7 mouse cellular contexts compared by ENCODE assay signal in the genomic region with DNA sequence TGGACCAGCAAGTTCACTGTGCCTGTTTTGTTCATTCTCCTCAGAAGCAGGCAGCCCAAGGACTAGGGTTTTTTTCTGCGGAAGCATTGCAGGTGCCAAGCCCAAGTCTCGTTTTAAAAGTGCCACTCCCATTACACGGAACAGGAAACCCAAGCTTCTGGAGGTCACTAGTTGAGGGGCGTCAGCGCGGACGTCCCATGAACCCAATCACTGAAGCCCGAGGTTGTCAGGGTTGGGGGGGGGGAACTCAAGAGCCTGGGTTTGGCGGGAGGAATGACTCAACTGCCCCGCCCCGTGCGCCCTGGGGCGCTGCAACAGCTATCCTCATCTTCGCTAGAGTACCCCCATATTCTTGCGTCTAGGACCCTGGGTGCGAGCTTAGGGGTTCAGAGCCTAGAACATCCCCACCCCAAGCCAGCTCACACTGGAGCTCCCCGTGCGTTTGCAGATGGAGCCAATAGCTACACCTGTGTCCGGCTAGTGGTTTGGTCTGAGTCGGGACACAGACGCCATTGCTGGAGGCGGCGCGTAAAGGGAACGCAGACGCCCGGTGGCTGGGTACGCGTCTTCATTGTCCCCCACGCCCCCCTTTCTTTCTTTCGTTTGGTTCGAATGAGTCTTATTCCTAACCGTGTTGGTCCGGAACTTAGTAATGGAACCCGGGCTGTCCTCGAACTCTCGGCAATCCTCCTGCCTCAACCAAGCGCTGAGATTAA. TPM values are rescaled to one million over a fixed set of nuclear protein-coding genes. Genes with fewer than 3 reads are reported as not detected.
DNase-seq lines count a peak whose midpoint lies in the region; ATAC-seq and TF ChIP-seq lines count a peak whose summit lies in the region.

No protein-coding gene starts in this region.

- under 1% methylated on average over 38 of the region's 38 CpGs for WGBS in hindbrain, embryonic 15.5 days
- under 1% methylated on average over 38 of the region's 38 CpGs for WGBS in limb, embryonic 12.5 days
- WGBS in midbrain, embryonic 12.5 days = under 1% methylated on average over 38 of the region's 38 CpGs
- WGBS in spleen, adult 2 months = under 1% methylated on average over 38 of the region's 38 CpGs

- H3K9me3 ChIP-seq in hindbrain, embryonic 15.5 days = no peaks in the 10 kb centered on the region
- H3K9me3 ChIP-seq in limb, embryonic 12.5 days = no peaks in the 10 kb centered on the region
- no peaks in the 10 kb centered on the region for H3K9me3 ChIP-seq in midbrain, embryonic 12.5 days

- peak overlapping the region; percentile 61 for H3K4me3 ChIP-seq in hindbrain, embryonic 15.5 days
- H3K4me3 ChIP-seq in limb, embryonic 12.5 days (replicated peaks) = peak overlapping the region; percentile 60
- peak overlapping the region; percentile 48 for H3K4me3 ChIP-seq in midbrain, embryonic 12.5 days
- H3K4me3 ChIP-seq in spleen, adult 2 months (ENCODE audit: extremely low read depth, insufficient read depth, insufficient read length) = peak overlapping the region; percentile 93

- H3K4me1 ChIP-seq in hindbrain, embryonic 15.5 days (replicated peaks) = peaks cover 15% of the 10 kb centered on the region
- 0 out of 2 replicates have a peak, but pooled peaks cover 11% of the 10 kb centered on the region for H3K4me1 ChIP-seq in limb, embryonic 12.5 days (replicated peaks)
- peaks cover 16% of the 10 kb centered on the region for H3K4me1 ChIP-seq in midbrain, embryonic 12.5 days
- peaks cover 3% of the 10 kb centered on the region; the same call in 1 of the 2 replicates for H3K4me1 ChIP-seq in spleen, adult 2 months (ENCODE audit: control insufficient read depth, insufficient read depth, insufficient read length)

- DNase-seq in ZHBTc4 (ENCODE audit: low read depth, low spot score) = peak; percentile 92
- DNase-seq in cerebellum, adult 9-10 months = peak; percentile 63
- DNase-seq in gastrocnemius, adult 18-20 months (ENCODE audit: low spot score) = peak; percentile 40
- DNase-seq in spleen, adult 2 months (ENCODE audit: low read depth in 1 of 2, low spot score in 2 of 2) = peak; percentile 78 to 89

- TF ChIP-seq POLR2A in spleen, adult 2 months (IDR thresholded peaks at IDR 0.05; ENCODE audit: low read depth, low read length) = peak; percentile 55

- H3K27me3 ChIP-seq in hindbrain, embryonic 15.5 days = no peaks in the 10 kb centered on the region
- no peaks in the 10 kb centered on the region for H3K27me3 ChIP-seq in limb, embryonic 12.5 days
- peaks cover 39% of the 10 kb centered on the region for H3K27me3 ChIP-seq in midbrain, embryonic 12.5 days
- H3K27me3 ChIP-seq in spleen, adult 2 months (ENCODE audit: control insufficient read depth, insufficient read depth, low read length) = no peaks in the 10 kb centered on the region

- peak overlapping the region; percentile 97 for H3K4me2 ChIP-seq in hindbrain, embryonic 15.5 days
- H3K4me2 ChIP-seq in limb, embryonic 12.5 days = peak overlapping the region; percentile 88
- peak overlapping the region; percentile 74 for H3K4me2 ChIP-seq in midbrain, embryonic 12.5 days (replicated peaks)

- peak; percentile 56 for ATAC-seq in hindbrain, embryonic 15.5 days (ENCODE audit: low FRiP score, low read depth)
- ATAC-seq in limb, embryonic 12.5 days (ENCODE audit: insufficient number of reproducible peaks, insufficient read depth, low FRiP score, low TSS enrichment, low read depth) = no peak
- peak; percentile 38; the same call in 1 of the 2 replicates for ATAC-seq in midbrain, embryonic 12.5 days (ENCODE audit: low FRiP score, low read depth)

- peak overlapping the region; percentile 72 for H3K9ac ChIP-seq in hindbrain, embryonic 15.5 days
- H3K9ac ChIP-seq in limb, embryonic 12.5 days (replicated peaks) = peak overlapping the region; percentile 63
- peak overlapping the region; percentile 55; the same call in 1 of the 2 replicates for H3K9ac ChIP-seq in midbrain, embryonic 12.5 days (replicated peaks)

- TF ChIP-seq CTCF in spleen, adult 2 months (IDR thresholded peaks at IDR 0.05; ENCODE audit: extremely low read depth, insufficient read depth, insufficient read length, insufficient replicate concordance) = no peak

- peak overlapping the region; percentile 92 for H3K27ac ChIP-seq in hindbrain, embryonic 15.5 days (replicated peaks)
- H3K27ac ChIP-seq in limb, embryonic 12.5 days = peak overlapping the region; percentile 86; the same call in 1 of the 2 replicates
- peak overlapping the region; percentile 71 for H3K27ac ChIP-seq in midbrain, embryonic 12.5 days (replicated peaks)
- H3K27ac ChIP-seq in spleen, adult 2 months (ENCODE audit: insufficient read depth, low read length) = peak overlapping the region; percentile 100

- H3K36me3 ChIP-seq in hindbrain, embryonic 15.5 days = no peaks in the 10 kb centered on the region
- no peaks in the 10 kb centered on the region for H3K36me3 ChIP-seq in limb, embryonic 12.5 days
- no peaks in the 10 kb centered on the region for H3K36me3 ChIP-seq in midbrain, embryonic 12.5 days
- H3K36me3 ChIP-seq in spleen, adult 2 months (ENCODE audit: control insufficient read depth, insufficient read depth, low read length) = no peaks in the 10 kb centered on the region

RNA-seq across cellular contexts. Expression of a gene that starts 56.1 kb away (rescaled TPM):
- 10 to 100 TPM; 84.9 to 99.4 TPM for total RNA-seq in gastrocnemius, adult 18-20 months (2021)
- 378 and 408 TPM in 2 replicates for polyA plus RNA-seq in hindbrain, embryonic 15.5 days (2015; fragmentation: Nextera tagmentation; extraction: Ambion mirVana)
- polyA plus RNA-seq in limb, embryonic 12.5 days (2016; fragmentation: Nextera tagmentation; extraction: Ambion mirVana) = 559 TPM in 2 replicates
- 493 and 541 TPM in 2 replicates for polyA plus RNA-seq in midbrain, embryonic 12.5 days (2016; fragmentation: Nextera tagmentation; extraction: Ambion mirVana)
- polyA plus RNA-seq in spleen, adult 2 months (2012; rRNA removed) = 32.3 and 32.9 TPM in 2 replicates

Comparison
In these comparisons a context has a peak if more than half of its experiments do, and no peak if none do; other contexts are left out.
1. DNase-seq: peak in every context shown above with its lines; median percentile 92 in ZHBTc4; 84 in spleen, adult 2 months; 63 in cerebellum, adult 9-10 months; 40 in gastrocnemius, adult 18-20 months.
2. RNA of a gene that starts 56.1 kb away (polyA plus RNA-seq): 559 TPM in limb, embryonic 12.5 days, 493 to 541 TPM in midbrain, embryonic 12.5 days and 378 to 408 TPM in hindbrain, embryonic 15.5 days; 32.3 to 32.9 TPM in spleen, adult 2 months; every median in the first group is over 10 times any median in the second.
3. Peak in every context shown above with its lines, with median percentiles within 50 percentile points of each other: H3K27ac ChIP-seq, H3K4me2 ChIP-seq, H3K4me3 ChIP-seq and H3K9ac ChIP-seq.